Mouse (Mus musculus) heart, embryonic 14.5 days (tissue): Measurements from ENCODE around the gene Thbs3. TPM values are rescaled to one million over a fixed set of nuclear protein-coding genes. Genes with fewer than 3 reads are reported as not detected.

ENCODE experiments used
- ATAC-seq: fragments of 200-750 bp; cut with Nextera tagmentation; 2 replicates; pipeline ENCODE4 v1.8.0; 2017; ENCODE audit warnings: low read depth, moderate TSS enrichment; ENCODE audit not compliant: insufficient number of reproducible peaks, insufficient read depth, low FRiP score
- H3K27ac ChIP-seq, 2 experiments: fragments of 200-500 bp in 1 of 2; fragments of 300-500 bp in 1 of 2; sonication (generic) in 1 of 2; replicated peaks in 1 of 2; 2 replicates each; pipeline ENCODE4 v1.5.1; 2012 to 2014; ENCODE audit warnings: low read depth in 2 of 2, low read length in 2 of 2, control low read depth in 1 of 2, mild to moderate bottlenecking in 1 of 2, mixed read lengths in 1 of 2; ENCODE audit not compliant: control insufficient read depth in 1 of 2, insufficient read depth in 1 of 2
- H3K27me3 ChIP-seq: fragments of 300-500 bp; sonication (generic); 2 replicates; pipeline ENCODE4 v1.6.1; 2014; ENCODE audit warnings: mild to moderate bottlenecking, low read length, control low read depth; ENCODE audit not compliant: control insufficient read depth, insufficient read depth
- H3K36me3 ChIP-seq: fragments of 300-500 bp; sonication (generic); 2 replicates; pipeline ENCODE4 v1.6.1; 2014; ENCODE audit warnings: mild to moderate bottlenecking, control low read depth, low read length, mixed read lengths; ENCODE audit not compliant: control insufficient read depth, insufficient read depth
- H3K4me1 ChIP-seq, 2 experiments: fragments of 200-500 bp in 1 of 2; fragments of 300-500 bp in 1 of 2; sonication (generic) in 1 of 2; 2 replicates each; pipeline ENCODE4 v1.6.1; 2012 to 2014; ENCODE audit warnings: low read length in 2 of 2, control low read depth in 1 of 2, mixed read lengths in 1 of 2; ENCODE audit not compliant: control insufficient read depth in 2 of 2, insufficient read depth in 2 of 2
- H3K4me2 ChIP-seq: fragments of 300-500 bp; sonication (generic); 2 replicates; pipeline ENCODE4 v1.6.1; 2014; ENCODE audit warnings: mild to moderate bottlenecking, low read length
- H3K4me3 ChIP-seq, 2 experiments: fragments of 200-500 bp in 1 of 2; fragments of 300-500 bp in 1 of 2; sonication (generic) in 1 of 2; 2 replicates each; pipeline ENCODE4 v1.5.1; 2012 to 2014; ENCODE audit warnings: low read length in 2 of 2, mild to moderate bottlenecking in 2 of 2, control low read depth in 1 of 2, low read depth in 1 of 2, moderate library complexity in 1 of 2; ENCODE audit not compliant: control insufficient read depth in 1 of 2, insufficient read depth in 1 of 2
- H3K9ac ChIP-seq: fragments of 300-500 bp; sonication (generic); 2 replicates; pipeline ENCODE4 v1.6.1; 2014; ENCODE audit warnings: mild to moderate bottlenecking, low read length
- H3K9me3 ChIP-seq: fragments of 300-500 bp; sonication (generic); 2 replicates; pipeline ENCODE4 v1.6.1; 2016; ENCODE audit warnings: low read length, control low read depth; ENCODE audit not compliant: control insufficient read depth
- WGBS: fragments of 180-500 bp; shearing (Covaris S2); extraction: QIAGEN DNeasy Blood & Tissue Kit; methylation state at CpG from one replicate; pipeline ENCODE4 v1.1.7; 2014; 5-methylcytosine and 5-hydroxymethylcytosine counted together
- polyA plus RNA-seq: library from polyadenylated mRNA; unstranded; fragments of >200 nt; fragmentation: Nextera tagmentation; extraction: Ambion mirVana; gene quantifications from 2 replicates; pipeline ENCODE4 v1.2.1, GENCODE M21; 2014

Gene Thbs3
- polyA plus RNA-seq, 1 experiment from 2014 or later, result 14.5 TPM

- peak within 1 kb of the TSS; percentile 74 for H3K4me2 ChIP-seq
- H3K36me3 ChIP-seq, result peaks cover 36% of the 10 kb centered on the region
- no peaks in the 10 kb centered on the region for H3K27me3 ChIP-seq
- H3K9ac ChIP-seq, result peak within 1 kb of the TSS; percentile 69
- peaks cover 4% of the 10 kb centered on the region in 2 experiments; a peak in 3 of 4 replicates for H3K4me1 ChIP-seq
- H3K9me3 ChIP-seq, result no peaks in the 10 kb centered on the region
- H3K4me3 ChIP-seq, result peak within 1 kb of the TSS; percentile 58 to 61
- peak; percentile 79 for ATAC-seq
- 23% methylated on average over 13 of the region's 13 CpGs for WGBS
- H3K27ac ChIP-seq, result peak within 1 kb of the TSS in 1 of 2 experiments; percentile 29; a peak in 2 of 4 replicates
Observed at GRCm38 (mm10) chr3:89202253-89203141, 12.5 kb upstream of the Thbs3 start, which contains the start of gene Gba. Gba (plus strand) TSS chr3:89202928.

GRCm38 (mm10) chr3:89203142-89203514 is 11.9 kb upstream of the Thbs3 start:
- peak overlapping the region; percentile 69 for H3K9ac ChIP-seq
- no peak for ATAC-seq
- no peaks in the 10 kb centered on the region for H3K27me3 ChIP-seq
- peaks cover 42% of the 10 kb centered on the region for H3K36me3 ChIP-seq
- peaks cover 4% of the 10 kb centered on the region in 2 experiments; a peak in 3 of 4 replicates for H3K4me1 ChIP-seq
- 26% methylated on average over 5 of the region's 5 CpGs for WGBS
- H3K4me2 ChIP-seq, result peak overlapping the region; percentile 74
- H3K27ac ChIP-seq, result peak overlapping the region in 1 of 2 experiments; percentile 29; a peak in 1 of 4 replicates
- H3K4me3 ChIP-seq, result peak overlapping the region; percentile 58 to 61
- no peaks in the 10 kb centered on the region for H3K9me3 ChIP-seq

- H3K9me3 ChIP-seq, result no peaks in the 10 kb centered on the region
- H3K4me3 ChIP-seq, result no peak overlapping the region
- H3K4me2 ChIP-seq, result no peak overlapping the region
- H3K27me3 ChIP-seq, result no peaks in the 10 kb centered on the region
- 89% methylated on average over 7 of the region's 7 CpGs for WGBS
- no peak overlapping the region for H3K27ac ChIP-seq
- no peak overlapping the region for H3K9ac ChIP-seq
- peaks cover 67% of the 10 kb centered on the region for H3K36me3 ChIP-seq
- H3K4me1 ChIP-seq, result peaks cover 4% of the 10 kb centered on the region in 2 experiments; a peak in 3 of 4 replicates
- no peak for ATAC-seq
Observed at GRCm38 (mm10) chr3:89206079-89206478, 8.9 kb upstream of the Thbs3 start.

GRCm38 (mm10) chr3:89206695-89207094 is 8.3 kb upstream of the Thbs3 start:
- H3K9me3 ChIP-seq, result no peaks in the 10 kb centered on the region
- no peak overlapping the region for H3K9ac ChIP-seq
- no peak for ATAC-seq
- H3K4me1 ChIP-seq, result peaks cover 4% of the 10 kb centered on the region in 2 experiments; a peak in 3 of 4 replicates
- H3K36me3 ChIP-seq, result peaks cover 70% of the 10 kb centered on the region
- H3K27me3 ChIP-seq, result no peaks in the 10 kb centered on the region
- no peak overlapping the region for H3K4me3 ChIP-seq
- H3K27ac ChIP-seq, result no peak overlapping the region
- H3K4me2 ChIP-seq, result no peak overlapping the region
- WGBS, result 83% methylated on average over 2 of the region's 2 CpGs

GRCm38 (mm10) chr3:89208075-89208657 is 6.8 kb upstream of the Thbs3 start:
- no peak for ATAC-seq
- H3K4me3 ChIP-seq, result no peak overlapping the region
- no peak overlapping the region for H3K27ac ChIP-seq
- H3K9ac ChIP-seq, result no peak overlapping the region
- H3K9me3 ChIP-seq, result no peaks in the 10 kb centered on the region
- WGBS, result 88% methylated on average over 13 of the region's 13 CpGs
- no peaks in the 10 kb centered on the region for H3K27me3 ChIP-seq
- peaks cover 3 to 11% of the 10 kb centered on the region in 2 experiments; a peak in 3 of 4 replicates for H3K4me1 ChIP-seq
- no peak overlapping the region for H3K4me2 ChIP-seq
- H3K36me3 ChIP-seq, result peaks cover 73% of the 10 kb centered on the region

GRCm38 (mm10) chr3:89208736-89209135 is 6.2 kb upstream of the Thbs3 start:
- peaks cover 73% of the 10 kb centered on the region for H3K36me3 ChIP-seq
- ATAC-seq, result no peak
- 86% methylated on average over 6 of the region's 6 CpGs for WGBS

GRCm38 (mm10) chr3:89209731-89210130 is 5.2 kb upstream of the Thbs3 start:
- no peak overlapping the region for H3K9ac ChIP-seq
- 87% methylated on average over 7 of the region's 7 CpGs for WGBS
- no peak for ATAC-seq
- peaks cover 64% of the 10 kb centered on the region for H3K36me3 ChIP-seq
- no peaks in the 10 kb centered on the region for H3K9me3 ChIP-seq
- no peak overlapping the region; a peak in 1 of 4 replicates for H3K27ac ChIP-seq
- H3K27me3 ChIP-seq, result no peaks in the 10 kb centered on the region
- no peak overlapping the region for H3K4me2 ChIP-seq
- no peak overlapping the region for H3K4me3 ChIP-seq
- H3K4me1 ChIP-seq, result peaks cover 0 to 11% of the 10 kb centered on the region in 2 experiments; a peak in 3 of 4 replicates

More at GRCm38 (mm10) chr3:89208736-89209135, 6.2 kb upstream of the Thbs3 start:
- Histone ChIP-seq H3K4me2 (no peak overlapping the region), H3K9me3 (no peaks in the 10 kb centered on the region), H3K9ac (no peak overlapping the region), H3K4me3 (no peak overlapping the region), H3K27me3 (no peaks in the 10 kb centered on the region), H3K4me1 (peaks cover 0 to 8% of the 10 kb centered on the region in 2 experiments; a peak in 2 of 4 replicates), H3K27ac (no peak overlapping the region)
